Mouse (Mus musculus): Measurements from ENCODE around the gene Prss12.

- TF ChIP-seq CTCF (IDR thresholded peaks at IDR 0.05; ENCODE audit: low read depth) (no peak), EP300 (IDR thresholded peaks at IDR 0.05; ENCODE audit: low read depth) (no peak)
These were observed 9.1 kb upstream of the Prss12 start for GRCm38 (mm10) chr3:123437608-123438007.
